Mouse (Mus musculus): ENCODE data around the gene Map3k5.

DNA sequence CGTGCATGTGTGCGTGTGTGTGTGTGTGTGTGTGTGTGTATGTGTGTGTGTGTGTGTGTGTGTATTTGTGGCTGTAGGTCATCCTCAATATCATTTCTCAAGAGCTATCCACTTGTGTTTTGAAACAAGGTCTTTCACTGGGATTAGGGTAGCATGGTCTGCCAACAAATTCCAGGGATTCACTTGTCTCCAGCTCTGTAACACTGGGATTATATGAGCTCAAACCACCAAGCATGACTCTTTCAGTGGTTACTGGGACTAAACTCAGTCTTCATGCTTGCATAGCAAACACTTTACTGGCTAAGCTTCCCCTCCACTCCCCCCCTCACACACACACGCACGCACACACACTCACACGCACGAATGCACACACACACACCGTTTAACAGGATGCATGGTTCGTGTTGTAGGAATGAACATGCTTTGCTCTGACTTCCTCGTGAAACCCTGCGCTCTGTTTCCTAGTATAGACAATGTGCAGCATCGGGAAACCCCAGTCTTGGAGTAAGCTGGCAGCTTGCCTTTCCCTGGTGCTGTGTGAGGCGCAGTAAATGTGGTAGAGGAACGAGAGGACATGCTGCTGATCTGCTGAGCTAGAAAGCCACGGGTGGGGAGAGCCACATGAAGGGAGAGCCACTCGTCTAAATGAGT, 126.2 kb downstream of the Map3k5 start:
- TF ChIP-seq CTCF (IDR thresholded peaks at IDR 0.05; ENCODE audit: low read depth) (no peak), EP300 (IDR thresholded peaks at IDR 0.05; ENCODE audit: low read depth) (no peak)
